Mouse (Mus musculus) cerebellum, postnatal 36 days (tissue): Measurements from ENCODE around the gene Slc35e1.
A peak's percentile ranks its signal among the peaks of the same experiment; 100 is the strongest.

Experiments
- DNase-seq, 2 experiments: peaks; one replicate each; pipeline ENCODE4 v3.0.0; 2021 to 2022; ENCODE audit warnings: mixed read lengths in 2 of 2

The Slc35e1 gene

GRCm38 (mm10) chr8:72485456-72486199 lies 6.8 kb downstream of the Slc35e1 start:
- no peak for DNase-seq

- DNase-seq, result peak; percentile 96 to 98
Measured at GRCm38 (mm10) chr8:72474826-72475546, 17.4 kb downstream of the Slc35e1 start, which contains the start of gene Cherp. Gene Cherp (minus strand): TSS chr8:72475226.

- DNase-seq, result peak; percentile 22 to 27
Measured at GRCm38 (mm10) chr8:72470684-72471083, 21.7 kb downstream of the Slc35e1 start.

GRCm38 (mm10) chr8:72469984-72470383 lies 22.4 kb downstream of the Slc35e1 start:
- no peak for DNase-seq

GRCm38 (mm10) chr8:72469243-72469642 lies 23.2 kb downstream of the Slc35e1 start:
- no peak for DNase-seq

- DNase-seq, result no peak
Measured at GRCm38 (mm10) chr8:72464211-72464610, 28.2 kb downstream of the Slc35e1 start.

GRCm38 (mm10) chr8:72459881-72460533 lies 32.4 kb downstream of the Slc35e1 start:
- no peak for DNase-seq

GRCm38 (mm10) chr8:72458457-72458856 lies 34.0 kb downstream of the Slc35e1 start:
- DNase-seq, result no peak

GRCm38 (mm10) chr8:72457806-72458205 lies 34.6 kb downstream of the Slc35e1 start:
- no peak for DNase-seq

- no peak for DNase-seq
Measured at GRCm38 (mm10) chr8:72455317-72455716, 37.1 kb downstream of the Slc35e1 start.

- no peak for DNase-seq
Measured at GRCm38 (mm10) chr8:72453904-72454303, 38.5 kb downstream of the Slc35e1 start.

- no peak for DNase-seq
Measured at GRCm38 (mm10) chr8:72451516-72451915, 40.9 kb downstream of the Slc35e1 start.

- no peak for DNase-seq
Measured at GRCm38 (mm10) chr8:72445071-72445470, 47.3 kb downstream of the Slc35e1 start.

GRCm38 (mm10) chr8:72443994-72444350 lies 48.4 kb downstream of the Slc35e1 start:
- no peak for DNase-seq

- DNase-seq, result peak; percentile 98 to 99
Measured at GRCm38 (mm10) chr8:72443338-72443993, 48.9 kb downstream of the Slc35e1 start, which contains the start of the genes Calr3 and 1700030K09Rik. Gene Calr3 (minus strand): TSS chr8:72443870. Gene 1700030K09Rik (plus strand): TSS chr8:72443880.

GRCm38 (mm10) chr8:72438248-72439015 lies 54.0 kb downstream of the Slc35e1 start:
- no peak for DNase-seq

GRCm38 (mm10) chr8:72434952-72435351 lies 57.5 kb downstream of the Slc35e1 start:
- DNase-seq, result peak; percentile 38 to 40
